Mouse (Mus musculus) CD8-positive naive resting alpha-beta T cell, adult 2 months (primary cell): ENCODE results near the gene Hrk.

ENCODE experiments used
- DNase-seq, 2 experiments: peaks; one replicate each; pipeline ENCODE4 v3.0.0; 2022; ENCODE audit warnings: low read depth in 2 of 2, low spot score in 2 of 2

Hrk gene

DNA sequence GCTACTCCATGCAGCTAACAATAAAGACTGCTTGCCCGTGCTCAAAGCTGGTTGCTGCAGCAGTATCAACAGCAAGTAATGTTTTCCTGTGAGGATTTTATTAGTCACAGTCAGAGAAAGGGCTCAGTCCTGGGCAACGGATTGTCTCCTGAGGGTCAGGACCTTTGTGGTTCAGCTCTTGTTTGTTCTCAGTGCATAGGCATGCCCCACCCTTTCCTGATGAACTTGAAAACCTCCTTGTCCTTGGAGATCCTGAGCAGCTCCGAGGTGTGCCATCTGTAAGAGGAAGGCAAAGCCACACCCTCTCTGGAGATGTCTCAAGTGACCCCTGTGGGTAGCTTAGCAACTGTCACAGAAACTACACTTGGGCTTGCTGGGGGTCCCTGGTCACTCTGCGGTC, 3.8 kb upstream of the Hrk start:
- DNase-seq, result no peak

DNA sequence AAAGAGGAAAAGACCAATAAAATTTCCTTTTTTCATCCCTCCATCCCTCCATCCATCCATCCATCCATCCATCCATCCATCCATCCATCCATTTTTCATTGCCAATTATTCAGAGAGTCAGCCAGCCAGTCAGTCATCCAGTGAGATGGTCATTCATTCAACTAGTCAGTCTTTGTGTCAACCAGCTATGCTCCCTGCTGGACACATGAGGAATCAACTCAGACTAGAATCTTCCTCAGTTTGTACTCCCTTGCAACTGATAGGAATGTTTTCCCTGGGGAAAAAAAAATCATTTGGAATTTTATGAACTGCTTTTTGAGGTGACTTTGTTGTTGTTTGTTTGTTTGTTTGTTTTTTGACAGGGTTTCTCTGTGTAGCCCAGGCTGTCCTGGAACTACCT, 1.0 kb downstream of the Hrk start:
- DNase-seq, result no peak

DNA sequence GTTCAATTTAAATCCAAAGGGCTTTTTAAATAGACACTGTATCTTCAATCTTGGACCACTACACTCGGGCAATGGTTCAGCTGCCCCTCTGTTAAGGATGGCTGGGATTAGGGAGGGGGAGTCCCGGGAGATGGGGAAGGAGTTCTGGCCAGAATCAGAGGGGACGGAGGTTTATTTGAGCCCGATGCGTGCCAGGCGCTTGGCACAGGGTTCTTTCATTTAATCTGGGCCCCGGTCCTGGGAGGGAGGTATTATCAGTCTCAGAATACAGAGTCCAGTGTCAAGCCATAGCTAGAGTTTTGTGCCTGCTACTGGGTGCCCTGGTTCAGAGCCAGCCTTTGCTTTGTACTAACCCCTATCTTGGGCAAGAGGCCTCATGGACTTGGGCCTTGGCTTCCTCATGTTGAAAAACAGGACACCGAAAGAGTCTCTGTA, 3.1 kb downstream of the Hrk start:
- DNase-seq, result no peak

DNA sequence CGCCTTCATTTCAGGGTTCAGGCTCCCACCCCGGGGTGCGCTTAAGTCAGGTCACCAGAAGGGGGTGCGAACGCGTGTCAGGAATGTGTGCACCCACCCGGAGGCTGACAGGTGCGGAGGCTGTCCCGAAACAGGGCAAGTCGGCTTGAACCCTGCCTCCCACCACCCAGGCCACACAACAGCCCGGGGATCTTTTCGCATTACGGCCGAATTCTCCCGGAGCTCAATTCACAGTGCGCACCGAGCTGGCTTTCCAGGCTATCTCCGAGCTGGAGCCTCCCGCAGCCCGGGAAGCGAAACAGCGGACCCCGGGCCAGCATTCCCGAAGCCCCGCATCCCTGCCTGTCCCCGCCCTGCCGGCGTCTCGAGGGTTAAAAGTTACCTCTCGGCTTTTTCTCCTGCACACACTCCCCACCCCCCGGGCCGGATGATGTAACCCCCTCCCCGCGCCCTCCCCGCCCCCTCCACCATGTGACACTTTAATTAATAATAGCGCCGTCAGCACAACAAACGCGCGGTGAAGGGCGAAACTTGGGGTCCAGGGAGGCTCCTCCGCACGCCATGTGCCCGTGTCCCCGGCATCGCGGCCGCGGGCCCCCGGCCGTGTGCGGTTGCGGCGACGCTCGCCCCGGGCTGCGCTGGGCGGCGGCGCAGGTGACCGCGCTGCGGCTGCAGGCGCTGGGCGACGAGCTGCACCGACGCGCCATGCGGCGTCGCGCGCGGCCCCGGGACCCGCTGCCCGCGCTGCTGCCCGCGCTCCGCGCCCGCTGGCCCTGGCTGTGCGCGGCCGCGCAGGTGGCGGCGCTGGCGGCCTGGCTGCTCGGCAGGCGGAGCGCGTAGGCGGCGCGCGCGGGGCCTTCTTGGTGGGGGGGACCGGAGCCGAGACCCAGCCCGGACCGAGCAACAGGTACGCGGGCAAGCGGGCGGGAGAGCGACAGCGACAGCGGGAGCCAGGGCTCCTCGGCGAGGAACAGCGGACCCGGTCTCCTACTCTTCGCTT, 5.1 kb downstream of the Hrk start:
- no peak for DNase-seq

DNA sequence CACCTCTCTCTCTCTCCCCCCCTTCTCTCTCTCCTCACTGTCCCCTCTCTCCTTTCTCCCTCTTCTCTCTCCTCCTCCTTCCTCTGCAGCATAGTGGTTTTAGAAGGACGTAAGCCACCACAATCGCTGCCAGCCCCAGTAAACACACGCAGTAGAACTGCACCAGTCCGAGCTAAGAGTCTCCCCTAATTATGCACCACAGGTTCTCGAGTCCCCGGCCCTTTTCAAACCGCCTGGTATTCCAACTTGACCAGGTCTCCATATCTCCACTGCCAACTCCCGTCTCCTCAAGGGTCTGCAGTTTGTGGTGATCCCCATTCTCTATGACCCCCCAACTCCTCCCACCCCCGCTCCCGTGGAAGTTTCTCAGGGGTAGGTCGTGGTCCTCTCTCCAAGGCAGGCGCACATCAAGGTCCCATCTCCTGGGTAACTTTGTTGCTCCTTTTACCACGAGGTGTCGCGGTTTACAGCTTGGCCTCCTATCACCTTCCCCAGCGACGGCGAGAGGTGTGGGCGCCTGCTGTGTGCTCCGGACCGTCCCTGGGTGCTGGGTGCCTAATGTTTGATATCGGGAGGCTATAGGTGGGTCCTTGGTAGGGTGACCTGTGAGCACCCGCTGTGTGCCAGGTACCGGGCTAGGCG, 6.6 kb downstream of the Hrk start:
- no peak for DNase-seq

DNA sequence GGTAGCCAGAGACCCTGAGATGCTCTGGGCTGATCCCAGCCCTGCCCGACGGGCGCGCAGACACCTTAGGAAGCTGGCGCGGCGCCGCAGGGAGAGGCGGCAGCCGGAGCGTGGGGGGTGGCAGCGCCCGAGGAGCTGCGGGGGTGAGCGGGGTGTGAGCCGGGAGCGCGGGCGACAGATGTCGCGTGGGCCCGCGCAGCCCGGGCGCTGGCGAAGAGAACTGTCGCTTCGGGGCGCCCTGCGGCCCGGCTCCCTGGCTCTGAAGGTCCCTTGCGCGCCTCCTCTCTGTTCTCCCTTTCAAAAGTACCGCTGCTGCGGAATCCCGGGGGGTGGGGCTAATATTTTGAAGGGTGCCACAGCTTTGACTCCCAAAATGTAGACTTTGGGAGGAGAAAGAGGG, 7.2 kb downstream of the Hrk start:
- DNase-seq, result no peak

DNA sequence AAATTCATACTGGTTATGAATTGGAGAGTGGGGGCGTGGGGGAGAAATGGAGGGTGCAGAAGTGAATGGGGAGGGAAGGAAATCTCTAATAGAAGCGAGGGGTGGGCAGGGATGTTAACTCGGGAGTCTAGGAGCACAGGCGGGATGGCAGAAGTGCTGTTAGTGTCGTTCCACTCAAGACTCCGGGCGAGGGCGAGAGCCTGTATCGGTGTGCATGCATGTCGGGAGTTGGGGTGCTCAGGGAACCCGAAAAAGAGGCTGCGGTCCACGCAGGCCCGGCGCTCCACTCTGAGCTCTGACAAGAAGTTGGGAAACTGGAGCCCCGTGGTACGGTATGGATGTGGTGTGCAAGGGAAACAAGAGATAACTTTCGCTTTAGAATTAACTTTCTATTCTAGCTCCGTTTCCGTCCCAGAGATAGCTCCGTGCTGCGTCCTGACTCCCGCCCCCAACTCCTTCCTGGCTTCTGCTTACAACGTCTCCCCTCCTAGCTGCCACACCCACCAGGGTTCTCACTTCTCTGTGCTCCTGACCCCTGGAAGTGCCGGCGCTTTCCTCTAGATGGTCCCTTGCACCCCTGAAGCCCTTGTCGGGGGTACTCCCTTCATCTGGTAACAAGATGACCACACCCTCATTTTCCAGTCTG, 7.8 kb downstream of the Hrk start:
- no peak for DNase-seq

DNA sequence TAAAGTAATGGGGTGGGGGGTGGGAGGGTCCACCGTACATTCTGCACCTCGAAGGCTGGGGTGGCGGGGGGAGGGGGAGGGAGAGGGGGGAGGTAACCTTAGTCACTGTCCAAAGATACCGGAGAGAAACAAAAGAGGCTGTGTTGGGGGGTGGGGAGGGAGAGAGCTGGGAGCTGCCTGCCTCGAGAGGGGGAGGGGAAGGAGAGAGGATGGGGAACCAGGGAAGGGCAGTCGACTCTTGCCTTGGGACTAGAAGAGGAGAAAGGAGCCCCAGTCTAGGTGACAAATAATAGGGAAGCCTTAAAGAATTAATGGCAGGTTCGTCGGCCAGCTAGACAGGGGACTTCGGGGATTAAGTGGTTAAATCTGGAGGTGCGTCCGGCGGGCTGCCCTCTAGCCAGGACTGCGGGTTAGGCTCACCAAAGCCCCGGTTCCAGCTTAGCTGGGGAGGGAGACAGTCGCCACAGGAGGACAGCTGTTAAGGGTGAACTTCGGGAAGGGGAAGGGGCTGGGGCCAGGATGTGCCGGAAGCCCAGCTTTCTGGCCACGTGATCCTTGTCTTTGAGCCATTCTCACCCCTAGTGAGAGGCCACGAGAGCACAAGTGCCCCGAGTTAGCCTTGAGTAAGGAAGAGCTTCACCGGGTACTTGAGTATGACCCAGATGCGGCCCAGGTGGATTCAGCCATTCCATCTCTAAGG, 10.0 kb downstream of the Hrk start:
- DNase-seq, result no peak

DNA sequence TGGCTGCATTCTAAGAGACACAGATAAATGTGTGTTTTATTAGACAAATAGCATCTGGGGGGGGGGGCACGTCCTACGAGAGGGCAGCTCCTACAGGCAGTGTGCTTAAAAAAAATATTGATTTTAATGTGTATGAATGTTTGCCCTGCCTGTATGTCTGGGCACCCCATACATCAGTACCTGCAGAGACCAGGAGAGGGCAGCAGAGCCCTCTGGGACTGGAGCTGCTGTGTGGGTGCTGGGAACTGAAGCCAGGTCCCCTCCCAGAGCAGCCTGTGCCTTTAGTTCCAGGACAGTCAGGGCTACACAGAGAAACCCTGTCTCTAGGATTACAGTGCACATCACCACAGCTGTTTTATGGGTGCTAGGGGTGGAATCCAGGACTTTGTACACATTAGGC, 10.7 kb downstream of the Hrk start:
- DNase-seq, result no peak

GRCm38 (mm10) chr5:118177640-118178039, 13.2 kb downstream of the Hrk start:
- no peak for DNase-seq

DNA sequence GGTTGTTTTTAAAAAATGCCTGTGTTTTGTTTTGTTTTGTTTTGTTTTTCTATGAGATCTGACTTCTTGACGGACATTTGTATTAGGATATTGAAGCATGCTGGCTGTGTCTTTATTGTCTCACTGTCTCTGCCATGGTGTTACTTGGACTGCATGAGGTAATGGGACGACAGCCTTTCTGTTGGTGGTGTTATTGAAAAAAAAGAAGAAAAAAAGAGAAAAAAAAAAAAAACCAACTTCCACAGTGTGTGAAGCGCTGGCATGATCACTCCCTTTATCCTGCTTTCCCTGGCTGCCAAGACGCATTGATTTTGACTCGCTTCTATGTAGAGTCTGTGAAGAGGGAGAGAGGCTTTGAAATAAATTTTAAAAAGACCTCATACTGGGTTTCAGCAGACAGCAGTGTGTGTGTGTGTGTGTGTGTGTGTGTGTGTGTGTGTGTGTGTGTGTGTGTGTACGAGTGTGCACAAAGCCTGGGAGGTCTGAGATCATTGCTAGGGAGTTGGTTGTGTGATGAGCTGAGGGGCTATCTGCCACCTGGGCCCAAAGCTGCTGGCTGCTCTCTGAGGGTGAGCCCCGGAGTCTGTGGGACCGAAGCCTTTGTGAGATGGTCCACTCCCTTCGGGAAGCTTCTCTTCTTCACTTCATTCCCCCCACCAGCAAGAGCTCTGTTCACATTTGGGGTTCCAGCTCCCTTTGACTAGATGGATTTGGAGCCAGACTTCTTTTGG, 22.6 kb downstream of the Hrk start:
- no peak for DNase-seq

DNA sequence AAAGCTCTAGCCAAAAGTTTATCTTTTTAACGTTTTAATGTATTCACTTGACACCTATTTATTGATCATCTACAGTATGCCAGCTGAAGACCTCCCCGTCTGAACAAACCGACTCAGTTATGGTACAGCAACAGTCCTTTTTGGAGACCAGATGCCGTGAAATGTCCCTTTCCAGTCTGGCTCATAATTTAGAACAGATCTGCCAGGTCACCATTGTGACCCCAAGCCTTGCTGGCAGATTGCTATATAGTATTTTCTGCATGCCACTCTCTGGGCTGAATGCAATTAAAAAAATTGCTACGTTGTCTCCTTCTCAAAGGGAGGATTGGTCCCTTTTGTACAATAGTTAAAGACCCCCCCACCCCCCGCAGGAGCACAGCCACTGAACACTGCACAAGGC, 23.9 kb downstream of the Hrk start:
- DNase-seq, result no peak

DNA sequence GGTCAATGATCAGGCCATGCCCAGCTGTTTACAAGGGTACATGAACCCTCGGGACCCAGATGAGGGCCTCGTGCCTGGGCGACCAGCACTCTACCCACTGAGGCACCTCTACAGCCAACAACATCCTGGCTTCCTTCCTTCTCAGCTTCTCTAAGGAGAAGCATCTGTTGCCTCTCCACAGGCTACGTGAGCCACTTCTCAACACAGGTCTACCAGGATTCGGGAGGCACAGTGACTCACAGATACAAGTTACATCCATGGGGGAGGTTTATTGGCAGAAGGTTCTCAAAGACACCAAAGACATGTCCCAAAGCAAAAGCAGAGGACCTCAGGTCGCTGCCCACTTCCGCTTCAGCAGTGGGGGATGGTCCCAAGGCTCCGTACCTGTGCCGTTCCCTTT, 26.0 kb downstream of the Hrk start:
- DNase-seq, result no peak

GRCm38 (mm10) chr5:118192221-118192620, 27.8 kb downstream of the Hrk start:
- DNase-seq, result no peak

- no peak for DNase-seq
Measured at GRCm38 (mm10) chr5:118197421-118197820, 33.0 kb downstream of the Hrk start.

DNA sequence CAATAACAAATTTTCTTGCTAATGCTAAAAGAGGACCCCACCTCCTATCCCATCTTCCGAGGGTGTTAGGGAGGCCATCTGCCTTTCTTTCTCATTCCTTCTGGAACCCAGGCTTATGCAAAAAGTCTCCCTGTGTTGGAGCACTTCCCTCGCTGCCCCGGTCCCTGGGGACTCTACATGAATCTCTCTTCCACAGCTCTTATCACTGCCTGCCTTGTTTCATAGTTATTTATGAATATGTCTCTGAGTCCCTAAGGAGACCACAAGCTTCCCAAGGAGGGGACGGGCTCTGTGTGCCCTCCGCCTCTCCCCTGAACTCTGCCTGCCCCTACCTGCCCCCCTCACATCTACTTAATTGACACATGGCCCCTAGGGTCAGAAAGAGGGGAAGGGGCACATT, 35.2 kb downstream of the Hrk start:
- no peak for DNase-seq

- DNase-seq, result no peak
Measured at GRCm38 (mm10) chr5:118204675-118205440, 40.4 kb downstream of the Hrk start.

DNA sequence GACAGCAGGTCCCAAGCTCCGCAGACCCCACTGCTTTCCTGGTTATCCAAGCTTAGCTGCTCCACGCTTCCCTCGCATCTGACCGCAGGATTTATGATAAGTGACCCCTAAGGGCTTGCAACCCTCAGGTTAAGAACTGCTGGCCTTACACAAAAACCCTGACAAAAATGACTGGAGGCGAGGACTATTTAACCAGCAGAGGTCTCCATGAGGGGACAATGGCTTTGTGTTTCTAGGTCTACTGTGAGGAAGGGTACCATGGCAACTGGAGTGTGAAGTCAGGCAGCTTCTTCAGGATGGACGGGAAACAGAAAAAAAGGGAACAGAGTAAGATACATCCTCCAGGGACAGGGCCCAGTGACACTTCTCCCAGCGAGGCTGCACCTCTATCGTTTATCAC, 41.4 kb downstream of the Hrk start:
- no peak for DNase-seq

- no peak for DNase-seq
Measured at GRCm38 (mm10) chr5:118214012-118214411, 49.6 kb downstream of the Hrk start.
